Mouse (Mus musculus): Measurements from ENCODE around the gene Shisa8.

Gene Shisa8

GRCm38 (mm10) chr15:82204680-82205371 lies 7.8 kb downstream of the Shisa8 start:
- DNase-seq (ENCODE audit: low spot score in 2 of 2) = no peak

- no peak for DNase-seq (ENCODE audit: low spot score in 2 of 2)
Observed at GRCm38 (mm10) chr15:82203611-82204351, 8.8 kb downstream of the Shisa8 start.

GRCm38 (mm10) chr15:82203090-82203489 lies 9.5 kb downstream of the Shisa8 start:
- no peak for DNase-seq (ENCODE audit: low spot score in 2 of 2)

- no peak for DNase-seq (ENCODE audit: low spot score in 2 of 2)
Observed at GRCm38 (mm10) chr15:82202086-82202485, 10.5 kb downstream of the Shisa8 start.

GRCm38 (mm10) chr15:82199546-82199945 lies 13.1 kb downstream of the Shisa8 start:
- DNase-seq (ENCODE audit: low spot score in 2 of 2) = no peak

- DNase-seq (ENCODE audit: low spot score in 2 of 2) = no peak
Observed at GRCm38 (mm10) chr15:82198342-82198741, 14.3 kb downstream of the Shisa8 start.

- DNase-seq (ENCODE audit: low spot score in 2 of 2) = no peak
Observed at GRCm38 (mm10) chr15:82197937-82198336, 14.7 kb downstream of the Shisa8 start.

- no peak for DNase-seq (ENCODE audit: low spot score in 2 of 2)
Observed at GRCm38 (mm10) chr15:82197246-82197750, 15.3 kb downstream of the Shisa8 start.

- DNase-seq (ENCODE audit: low spot score in 2 of 2) = no peak
Observed at GRCm38 (mm10) chr15:82196300-82196699, 16.3 kb downstream of the Shisa8 start.

GRCm38 (mm10) chr15:82192617-82193016 lies 20.0 kb downstream of the Shisa8 start:
- no peak for DNase-seq (ENCODE audit: low spot score in 2 of 2)

GRCm38 (mm10) chr15:82188481-82189240 lies 24.0 kb downstream of the Shisa8 start:
- DNase-seq (ENCODE audit: low spot score in 2 of 2) = no peak

- DNase-seq (ENCODE audit: low spot score in 2 of 2) = no peak
Observed at GRCm38 (mm10) chr15:82187924-82188323, 24.7 kb downstream of the Shisa8 start.

GRCm38 (mm10) chr15:82187401-82187800 lies 25.2 kb downstream of the Shisa8 start:
- DNase-seq (ENCODE audit: low spot score in 2 of 2) = no peak

GRCm38 (mm10) chr15:82186931-82187330 lies 25.7 kb downstream of the Shisa8 start:
- DNase-seq (ENCODE audit: low spot score in 2 of 2) = no peak

- no peak for DNase-seq (ENCODE audit: low spot score in 2 of 2)
Observed at GRCm38 (mm10) chr15:82186131-82186530, 26.5 kb downstream of the Shisa8 start.

GRCm38 (mm10) chr15:82185062-82185783 lies 27.4 kb downstream of the Shisa8 start:
- no peak for DNase-seq (ENCODE audit: low spot score in 2 of 2)

GRCm38 (mm10) chr15:82184656-82185055 lies 28.0 kb downstream of the Shisa8 start:
- no peak for DNase-seq (ENCODE audit: low spot score in 2 of 2)

GRCm38 (mm10) chr15:82184183-82184582 lies 28.4 kb downstream of the Shisa8 start:
- DNase-seq (ENCODE audit: low spot score in 2 of 2) = no peak

GRCm38 (mm10) chr15:82183596-82183995 lies 29.0 kb downstream of the Shisa8 start:
- no peak for DNase-seq (ENCODE audit: low spot score in 2 of 2)

GRCm38 (mm10) chr15:82182311-82182710 lies 30.3 kb downstream of the Shisa8 start:
- no peak for DNase-seq (ENCODE audit: low spot score in 2 of 2)

- DNase-seq (ENCODE audit: low spot score in 2 of 2) = no peak
Observed at GRCm38 (mm10) chr15:82181131-82181530, 31.5 kb downstream of the Shisa8 start.
